Mouse (Mus musculus): ENCODE measurements around the gene Acadm. TPM values are rescaled to one million over a fixed set of nuclear protein-coding genes. Genes with fewer than 3 reads are reported as not detected.

Acadm gene
- polyA plus RNA-seq, 1 experiment from 2014 or later = 58.4 TPM

DNA sequence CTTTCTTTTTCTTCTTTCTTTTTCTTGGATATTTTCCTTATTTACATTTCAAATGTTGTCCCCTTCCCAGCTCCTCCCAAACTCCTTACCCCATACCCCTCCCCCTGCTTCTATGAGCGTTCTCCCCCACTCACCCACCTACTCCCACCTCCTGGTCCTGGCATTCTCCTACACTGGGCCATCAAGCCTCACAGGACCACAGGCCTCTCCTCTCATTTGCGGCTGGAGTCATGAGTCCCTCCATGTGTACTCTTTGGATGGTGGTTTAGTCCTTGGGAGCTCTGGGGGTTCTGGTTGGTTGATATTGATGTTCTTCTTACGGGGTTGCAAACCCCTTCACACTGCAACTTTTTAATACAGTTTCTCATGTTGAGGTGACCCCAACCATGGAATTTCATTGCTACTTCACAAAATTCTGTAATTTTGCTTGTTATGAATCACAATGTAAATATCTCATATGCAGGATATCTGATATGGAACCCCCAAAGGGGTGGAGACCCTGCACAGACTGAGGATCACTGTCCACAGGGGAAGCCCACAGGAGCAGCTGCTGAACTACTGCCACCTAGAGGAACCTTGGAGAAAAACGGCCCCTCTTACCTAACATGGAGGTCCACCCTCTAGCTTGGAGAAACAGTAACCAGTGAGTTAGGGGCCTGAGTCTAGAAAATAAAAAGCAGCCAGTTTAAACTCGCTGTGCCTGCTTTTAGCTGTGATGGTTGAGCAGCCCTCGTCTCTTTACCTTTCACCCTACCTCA is 17.4 kb upstream of the Acadm start:
- ATAC-seq (ENCODE audit: insufficient number of reproducible peaks, insufficient read depth, low FRiP score, low TSS enrichment) = no peak
- Histone ChIP-seq H3K4me1 (no peaks in the 10 kb centered on the region), H3K27me3 (no peaks in the 10 kb centered on the region), H3K4me3 (no peak overlapping the region), H3K4me2 (replicated peaks) (no peak overlapping the region), H3K9ac (no peak overlapping the region), H3K9me3 (no peaks in the 10 kb centered on the region), H3K36me3 (no peaks in the 10 kb centered on the region), H3K27ac (no peak overlapping the region)
- 71% methylated on average over 6 of the region's 6 CpGs for WGBS

DNA sequence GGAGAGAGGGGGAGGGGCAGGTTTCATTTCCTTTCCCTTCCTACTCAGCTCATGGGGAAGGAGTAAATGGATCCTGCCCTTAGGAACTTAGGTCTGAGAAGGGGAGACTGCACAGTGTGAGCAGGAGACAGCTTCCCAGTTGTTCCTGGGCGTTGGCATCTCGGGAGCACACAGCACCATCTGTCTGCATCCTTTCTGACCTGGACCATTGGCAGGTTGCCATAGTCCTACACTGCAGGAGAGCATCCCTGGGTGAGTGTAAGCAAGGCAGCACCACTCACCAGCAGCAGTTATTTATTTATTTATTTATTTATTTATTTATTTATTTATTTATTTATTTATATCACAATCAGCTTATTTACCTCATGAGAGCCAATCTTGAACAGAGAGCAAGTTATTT is 16.5 kb upstream of the Acadm start:
- no peak overlapping the region for H3K27ac ChIP-seq
- H3K4me1 ChIP-seq = no peaks in the 10 kb centered on the region
- no peak overlapping the region for H3K4me3 ChIP-seq
- WGBS = 80% methylated on average over 2 of the region's 2 CpGs
- 0 out of 2 replicates have a peak, but pooled peaks have one; percentile 24 for ATAC-seq (ENCODE audit: insufficient number of reproducible peaks, insufficient read depth, low FRiP score, low TSS enrichment)
- H3K4me2 ChIP-seq (replicated peaks) = no peak overlapping the region
- H3K36me3 ChIP-seq = no peaks in the 10 kb centered on the region
- H3K27me3 ChIP-seq = no peaks in the 10 kb centered on the region
- H3K9ac ChIP-seq = no peak overlapping the region
- H3K9me3 ChIP-seq = no peaks in the 10 kb centered on the region

DNA sequence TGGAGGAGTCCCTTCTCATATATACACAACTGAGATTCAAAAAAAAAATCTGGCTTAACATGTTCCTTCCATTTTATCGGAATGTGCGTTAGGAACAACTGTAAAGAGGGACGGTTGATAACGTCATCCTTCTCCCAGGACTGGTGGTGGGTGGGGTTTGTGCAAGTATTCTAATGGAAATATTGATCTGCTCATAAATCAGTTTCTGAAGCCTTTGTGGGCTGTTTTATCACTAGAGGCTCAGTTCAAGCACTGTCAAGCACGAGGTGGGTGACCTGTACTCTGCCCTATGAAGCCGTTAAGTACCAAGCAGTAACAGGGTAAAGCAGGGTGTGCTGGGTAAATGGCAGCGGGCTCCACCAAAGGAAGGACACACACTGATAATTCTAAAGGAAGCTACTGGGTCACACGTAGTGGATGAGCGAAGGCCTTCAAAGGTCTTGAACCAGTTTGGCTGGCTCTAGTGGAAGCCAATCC is 15.3 kb upstream of the Acadm start:
- Histone ChIP-seq H3K9me3 (no peaks in the 10 kb centered on the region), H3K4me1 (no peaks in the 10 kb centered on the region), H3K27me3 (no peaks in the 10 kb centered on the region), H3K4me3 (no peak overlapping the region), H3K4me2 (replicated peaks) (no peak overlapping the region), H3K9ac (no peak overlapping the region), H3K27ac (no peak overlapping the region), H3K36me3 (no peaks in the 10 kb centered on the region)
- no peak for ATAC-seq (ENCODE audit: insufficient number of reproducible peaks, insufficient read depth, low FRiP score, low TSS enrichment)
- WGBS = 83% methylated on average over 9 of the region's 9 CpGs

DNA sequence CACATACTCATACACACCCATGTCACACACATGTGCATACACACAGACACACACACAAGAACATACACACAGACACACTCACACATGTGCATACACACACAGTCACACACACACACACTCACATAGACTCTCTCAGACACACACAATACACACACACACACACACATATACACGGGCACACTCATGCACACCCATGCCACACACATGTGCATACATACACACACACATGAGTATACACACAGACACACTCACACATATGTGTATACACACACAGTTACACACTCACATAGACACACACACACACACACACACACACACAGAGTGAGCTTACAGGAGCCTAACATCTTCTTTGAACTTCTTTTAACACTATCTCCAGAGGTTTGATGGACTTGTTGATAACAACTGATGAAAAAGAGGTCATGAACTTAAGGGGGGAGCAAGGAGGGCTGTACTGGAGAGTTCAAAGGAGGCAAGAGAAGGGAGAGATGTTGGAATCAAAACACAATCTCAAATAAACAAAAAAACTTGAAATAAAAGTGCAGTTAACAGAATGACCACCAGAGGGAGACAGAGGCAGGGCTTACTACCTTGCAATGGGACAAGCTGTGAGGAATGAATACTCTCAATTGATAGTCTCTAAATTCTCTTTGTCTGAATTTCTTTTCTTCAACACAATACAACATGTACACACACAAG is 14.8 kb upstream of the Acadm start:
- Histone ChIP-seq H3K4me1 (no peaks in the 10 kb centered on the region), H3K36me3 (no peaks in the 10 kb centered on the region), H3K4me2 (replicated peaks) (no peak overlapping the region), H3K27ac (no peak overlapping the region), H3K9ac (no peak overlapping the region), H3K9me3 (no peaks in the 10 kb centered on the region), H3K4me3 (no peak overlapping the region), H3K27me3 (no peaks in the 10 kb centered on the region)
- ATAC-seq (ENCODE audit: insufficient number of reproducible peaks, insufficient read depth, low FRiP score, low TSS enrichment) = no peak; the same call in 1 of the 2 replicates
- WGBS = 90% methylated on average over 1 of the region's 1 CpGs

DNA sequence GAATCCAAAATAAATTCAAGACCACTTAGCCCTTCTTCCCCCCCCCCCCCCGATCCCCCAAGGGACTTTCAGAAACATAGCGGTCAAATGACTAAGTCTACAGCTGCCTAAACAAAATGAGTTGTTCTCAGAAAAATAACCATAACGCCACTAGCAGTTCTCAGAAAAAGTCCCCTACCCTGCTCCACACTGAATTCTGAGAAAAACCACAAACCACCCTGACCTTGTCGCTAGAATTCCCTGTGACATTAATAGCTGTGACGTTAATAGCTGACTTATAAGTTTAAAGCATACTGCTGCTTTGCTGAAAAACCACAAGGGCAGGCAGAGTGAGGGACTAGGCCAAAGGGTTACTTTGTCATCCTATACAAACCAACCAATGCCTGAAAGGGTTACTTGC is 13.5 kb upstream of the Acadm start:
- Histone ChIP-seq H3K4me1 (no peaks in the 10 kb centered on the region), H3K4me2 (replicated peaks) (no peak overlapping the region), H3K36me3 (no peaks in the 10 kb centered on the region), H3K27ac (no peak overlapping the region), H3K4me3 (no peak overlapping the region), H3K9me3 (no peaks in the 10 kb centered on the region), H3K27me3 (no peaks in the 10 kb centered on the region), H3K9ac (no peak overlapping the region)
- WGBS = 82% methylated on average over 5 of the region's 5 CpGs
- ATAC-seq (ENCODE audit: insufficient number of reproducible peaks, insufficient read depth, low FRiP score, low TSS enrichment) = no peak

DNA sequence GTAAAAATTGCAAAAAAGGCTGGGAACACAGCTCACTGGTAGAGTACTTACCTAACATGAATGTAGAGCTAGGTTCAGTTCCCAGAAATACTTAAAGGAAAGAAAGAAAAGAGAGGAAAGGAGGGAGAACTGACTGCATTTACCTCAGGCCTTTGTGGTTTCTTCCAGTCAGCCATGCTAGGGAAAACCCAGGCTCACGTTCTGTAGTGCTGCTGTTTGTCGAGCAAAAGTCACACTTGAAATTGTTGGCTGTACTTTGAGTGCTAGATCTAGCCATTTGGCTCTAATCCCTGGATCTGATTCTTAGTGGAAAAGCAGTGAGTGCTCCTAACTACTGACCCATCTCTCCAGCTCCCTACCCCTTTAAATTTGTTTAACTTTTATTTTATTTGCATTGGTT is 3.7 kb upstream of the Acadm start:
- Histone ChIP-seq H3K9me3 (no peaks in the 10 kb centered on the region), H3K4me3 (no peak overlapping the region), H3K4me2 (replicated peaks) (no peak overlapping the region), H3K27ac (no peak overlapping the region), H3K9ac (no peak overlapping the region), H3K27me3 (no peaks in the 10 kb centered on the region), H3K4me1 (no peaks in the 10 kb centered on the region), H3K36me3 (no peaks in the 10 kb centered on the region)
- no peak for ATAC-seq (ENCODE audit: insufficient number of reproducible peaks, insufficient read depth, low FRiP score, low TSS enrichment)
- WGBS = 70% methylated on average over 2 of the region's 2 CpGs

DNA sequence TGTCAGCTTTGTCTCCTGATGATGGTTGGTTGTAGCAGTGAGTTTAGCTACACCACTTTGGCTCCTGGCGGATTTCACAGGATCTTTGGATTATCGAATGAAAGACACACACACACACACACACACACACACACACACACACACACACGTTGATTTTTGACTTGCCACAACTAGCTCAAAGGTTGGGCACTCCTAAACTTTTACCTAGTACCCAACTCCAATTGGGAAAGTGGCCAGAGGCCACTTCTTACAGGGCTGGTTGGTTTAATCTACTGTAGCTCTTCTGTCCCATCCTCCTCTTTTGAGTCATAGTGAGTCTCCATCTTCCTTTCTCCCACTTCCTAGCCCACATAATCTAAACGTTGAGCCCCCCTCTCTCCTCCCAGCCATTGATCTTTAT is 2.8 kb upstream of the Acadm start:
- Histone ChIP-seq H3K4me1 (peaks cover 8% of the 10 kb centered on the region; the same call in 1 of the 2 replicates), H3K36me3 (no peaks in the 10 kb centered on the region), H3K4me2 (replicated peaks) (no peak overlapping the region), H3K9ac (no peak overlapping the region), H3K27me3 (no peaks in the 10 kb centered on the region), H3K4me3 (no peak overlapping the region), H3K27ac (no peak overlapping the region), H3K9me3 (no peaks in the 10 kb centered on the region)
- 72% methylated on average over 4 of the region's 4 CpGs for WGBS
- no peak for ATAC-seq (ENCODE audit: insufficient number of reproducible peaks, insufficient read depth, low FRiP score, low TSS enrichment)

DNA sequence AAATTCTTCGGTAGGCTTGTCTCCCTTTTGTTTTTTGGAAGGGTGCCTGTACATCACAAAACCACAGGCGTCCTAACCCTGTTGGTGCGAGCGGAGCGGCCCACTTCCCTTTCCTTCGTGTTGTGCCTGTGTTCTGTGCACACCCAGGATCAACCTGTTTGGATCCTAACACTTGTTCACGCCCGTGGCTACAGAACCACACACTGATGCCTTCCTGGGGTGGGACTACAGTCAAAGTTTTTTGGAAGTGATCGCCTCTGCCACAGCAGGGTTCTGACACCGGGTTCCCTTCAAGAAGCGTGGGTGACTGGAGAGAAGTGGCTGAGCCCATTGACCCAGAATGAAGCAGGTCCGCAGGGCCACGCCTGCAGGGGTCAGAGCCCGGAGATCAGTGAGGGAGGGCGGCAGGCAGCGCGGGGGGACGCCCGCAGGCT is 514 bp downstream of the Acadm start:
- H3K27me3 ChIP-seq = no peaks in the 10 kb centered on the region
- peak overlapping the region; percentile 77 for H3K4me3 ChIP-seq
- WGBS = under 1% methylated on average over 19 of the region's 19 CpGs
- peak; percentile 50 for ATAC-seq (ENCODE audit: insufficient number of reproducible peaks, insufficient read depth, low FRiP score, low TSS enrichment)
- H3K4me2 ChIP-seq (replicated peaks) = peak overlapping the region; percentile 56
- H3K27ac ChIP-seq = peak overlapping the region; percentile 86
- H3K36me3 ChIP-seq = peaks cover 14% of the 10 kb centered on the region; the same call in 1 of the 2 replicates
- H3K9me3 ChIP-seq = no peaks in the 10 kb centered on the region
- H3K4me1 ChIP-seq = peaks cover 8% of the 10 kb centered on the region; the same call in 1 of the 2 replicates
- H3K9ac ChIP-seq = peak overlapping the region; percentile 66

DNA sequence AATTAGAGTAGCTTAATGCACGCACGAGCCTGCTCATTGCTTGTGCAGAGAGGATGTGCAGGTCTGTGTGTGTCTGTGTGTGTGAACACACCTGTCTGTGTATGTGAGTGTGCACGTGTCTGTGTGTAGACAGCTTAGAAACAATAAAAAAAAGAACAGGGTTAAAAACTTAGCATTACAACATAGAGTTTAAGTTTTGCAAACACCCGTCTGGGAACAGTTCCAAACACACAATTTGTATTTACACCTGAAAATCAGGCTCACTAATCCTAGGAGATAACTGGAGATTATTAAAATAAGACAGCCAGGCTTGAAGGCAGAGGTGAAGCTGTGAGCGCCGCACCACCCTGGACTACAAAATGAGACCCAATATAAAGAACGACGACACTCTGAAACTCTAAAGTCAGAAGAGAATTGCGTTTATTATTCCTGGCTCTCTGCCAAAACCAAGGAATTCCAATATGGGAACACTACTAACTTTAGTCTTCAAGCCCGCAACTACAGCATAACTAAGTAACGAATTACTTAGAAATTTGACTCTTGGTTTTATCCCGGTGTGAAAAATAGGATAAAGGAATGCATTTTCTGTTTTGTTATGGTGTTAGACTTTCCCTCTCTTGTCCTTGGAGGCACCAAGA is 1.3 kb downstream of the Acadm start:
- ATAC-seq (ENCODE audit: insufficient number of reproducible peaks, insufficient read depth, low FRiP score, low TSS enrichment) = no peak
- peaks cover 21% of the 10 kb centered on the region; the same call in 1 of the 2 replicates for H3K36me3 ChIP-seq
- peak overlapping the region; percentile 86 for H3K27ac ChIP-seq
- H3K9ac ChIP-seq = peak overlapping the region; percentile 66; the same call in 1 of the 2 replicates
- H3K4me3 ChIP-seq = peak overlapping the region; percentile 77
- peak overlapping the region; percentile 56 for H3K4me2 ChIP-seq (replicated peaks)
- WGBS = 34% methylated on average over 12 of the region's 12 CpGs
- H3K9me3 ChIP-seq = no peaks in the 10 kb centered on the region
- no peaks in the 10 kb centered on the region for H3K27me3 ChIP-seq
- H3K4me1 ChIP-seq = peaks cover 8% of the 10 kb centered on the region; the same call in 1 of the 2 replicates

DNA sequence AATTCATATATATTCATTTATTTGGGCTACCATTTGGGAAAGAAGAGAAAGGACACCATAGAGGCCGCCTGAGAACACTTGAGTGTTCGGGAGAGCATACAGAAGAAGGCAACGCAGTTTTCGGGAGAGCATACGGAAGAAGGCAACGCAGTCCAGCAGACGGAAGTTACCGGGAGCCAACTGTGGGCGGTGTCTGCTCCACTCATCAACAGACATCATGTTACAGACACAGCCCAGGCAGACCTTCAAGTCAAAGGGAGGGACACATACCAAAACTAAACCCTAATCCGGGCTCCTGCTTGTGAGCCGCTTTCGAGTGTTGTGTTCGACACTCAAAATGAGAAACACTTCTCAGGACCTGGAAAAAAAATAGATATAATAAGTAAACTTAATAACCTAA is 2.8 kb downstream of the Acadm start:
- Histone ChIP-seq H3K4me1 (peaks cover 8% of the 10 kb centered on the region; the same call in 1 of the 2 replicates), H3K4me2 (replicated peaks) (no peak overlapping the region), H3K9me3 (no peaks in the 10 kb centered on the region), H3K36me3 (peaks cover 34% of the 10 kb centered on the region; the same call in 1 of the 2 replicates), H3K4me3 (no peak overlapping the region), H3K27me3 (no peaks in the 10 kb centered on the region), H3K27ac (no peak overlapping the region), H3K9ac (no peak overlapping the region)
- WGBS = 91% methylated on average over 13 of the region's 13 CpGs
- no peak for ATAC-seq (ENCODE audit: insufficient number of reproducible peaks, insufficient read depth, low FRiP score, low TSS enrichment)

DNA sequence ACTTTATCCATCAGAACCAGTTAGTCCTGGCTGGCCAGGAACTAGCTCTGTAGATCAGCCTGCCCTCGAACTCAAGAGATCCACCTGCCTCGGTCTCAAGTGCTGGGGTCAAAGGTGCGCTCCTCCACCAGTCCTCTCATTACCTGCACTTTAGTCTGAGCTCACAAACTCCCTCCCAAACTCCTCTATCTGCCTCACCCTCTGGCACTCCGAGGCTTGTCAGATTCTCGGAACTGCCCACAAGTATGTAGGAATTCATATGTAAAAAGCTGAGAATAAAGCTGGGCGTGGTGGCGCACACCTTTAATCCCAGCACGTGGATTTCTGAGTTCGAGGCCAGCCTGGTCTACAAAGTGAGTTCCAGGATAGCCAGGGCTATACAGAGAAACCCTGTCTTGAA is 3.9 kb downstream of the Acadm start:
- ATAC-seq (ENCODE audit: insufficient number of reproducible peaks, insufficient read depth, low FRiP score, low TSS enrichment) = no peak
- Histone ChIP-seq H3K9me3 (no peaks in the 10 kb centered on the region), H3K4me1 (peaks cover 8% of the 10 kb centered on the region; the same call in 1 of the 2 replicates), H3K4me3 (no peak overlapping the region), H3K27me3 (no peaks in the 10 kb centered on the region), H3K9ac (no peak overlapping the region), H3K4me2 (replicated peaks) (no peak overlapping the region), H3K36me3 (peaks cover 36% of the 10 kb centered on the region), H3K27ac (no peak overlapping the region)
- 93% methylated on average over 9 of the region's 9 CpGs for WGBS

Data from embryonic facial prominence, embryonic 12.5 days (tissue).